Mouse (Mus musculus): ENCODE results near the gene Cryaa. TPM values are rescaled to one million over a fixed set of nuclear protein-coding genes. Genes with fewer than 3 reads are reported as not detected.
"Not testable (repeated sequence)": the region's sequence is repeated elsewhere in the genome, so short reads cannot be mapped to it uniquely, and the experiment has no call there.

Gene Cryaa
- polyA plus RNA-seq, 1 experiment from 2014 or later: 0.14 TPM

- Histone ChIP-seq H3K9ac (ENCODE audit: low read length) (no peak overlapping the region), H3K4me3 (ENCODE audit: low read depth, low read length) (no peak overlapping the region), H3K4me2 (ENCODE audit: low read length) (peak overlapping the region; percentile 40), H3K36me3 (ENCODE audit: control insufficient read depth, insufficient read depth, low read length) (no peaks in the 10 kb centered on the region), H3K27me3 (replicated peaks; ENCODE audit: control insufficient read depth, insufficient read depth, low read length) (no peaks in the 10 kb centered on the region), H3K27ac (ENCODE audit: low read depth, low read length) (no peak overlapping the region), H3K9me3 (replicated peaks; ENCODE audit: control insufficient read depth, low read length) (no peaks in the 10 kb centered on the region), H3K4me1 (ENCODE audit: control insufficient read depth, insufficient read depth, low read length) (peaks cover 13% of the 10 kb centered on the region; the same call in 1 of the 2 replicates)
- ATAC-seq: peak; percentile 84
- 3% methylated on average over 20 of the region's 20 CpGs for WGBS
- peak; percentile 83 for DNase-seq (ENCODE audit: low spot score)
Measured at GRCm38 (mm10) chr17:31693330-31694022, 15.9 kb downstream of the Cryaa start.

- 72% methylated on average over 7 of the region's 7 CpGs for WGBS
- Histone ChIP-seq H3K27me3 (replicated peaks; ENCODE audit: control insufficient read depth, insufficient read depth, low read length) (no peaks in the 10 kb centered on the region), H3K4me2 (ENCODE audit: low read length) (no peak overlapping the region), H3K9ac (ENCODE audit: low read length) (no peak overlapping the region), H3K9me3 (replicated peaks; ENCODE audit: control insufficient read depth, low read length) (no peaks in the 10 kb centered on the region), H3K4me1 (ENCODE audit: control insufficient read depth, insufficient read depth, low read length) (peaks cover 15% of the 10 kb centered on the region; the same call in 1 of the 2 replicates), H3K36me3 (ENCODE audit: control insufficient read depth, insufficient read depth, low read length) (no peaks in the 10 kb centered on the region), H3K4me3 (ENCODE audit: low read depth, low read length) (no peak overlapping the region), H3K27ac (ENCODE audit: low read depth, low read length) (no peak overlapping the region)
- ATAC-seq: no peak; the same call in 1 of the 2 replicates
- no peak for DNase-seq (ENCODE audit: low spot score)
Measured at GRCm38 (mm10) chr17:31694023-31694376, 16.4 kb downstream of the Cryaa start.

- H3K4me2 ChIP-seq (ENCODE audit: low read length): no peak overlapping the region
- H3K9me3 ChIP-seq (replicated peaks; ENCODE audit: control insufficient read depth, low read length): no peaks in the 10 kb centered on the region
- no peaks in the 10 kb centered on the region for H3K36me3 ChIP-seq (ENCODE audit: control insufficient read depth, insufficient read depth, low read length)
- DNase-seq (ENCODE audit: low spot score) (no peak), ATAC-seq (no peak)
- H3K9ac ChIP-seq (ENCODE audit: low read length): no peak overlapping the region
- no peak overlapping the region for H3K4me3 ChIP-seq (ENCODE audit: low read depth, low read length)
- peaks cover 15% of the 10 kb centered on the region; the same call in 1 of the 2 replicates for H3K4me1 ChIP-seq (ENCODE audit: control insufficient read depth, insufficient read depth, low read length)
- H3K27me3 ChIP-seq (replicated peaks; ENCODE audit: control insufficient read depth, insufficient read depth, low read length): no peaks in the 10 kb centered on the region
- H3K27ac ChIP-seq (ENCODE audit: low read depth, low read length): no peak overlapping the region
- WGBS: 72% methylated on average over 1 of the region's 1 CpGs
Measured at GRCm38 (mm10) chr17:31694949-31695348, 17.3 kb downstream of the Cryaa start.

- H3K9me3 ChIP-seq (replicated peaks; ENCODE audit: control insufficient read depth, low read length); ATAC-seq; H3K4me3 ChIP-seq (ENCODE audit: low read depth, low read length); H3K4me2 ChIP-seq (ENCODE audit: low read length); H3K27me3 ChIP-seq (replicated peaks; ENCODE audit: control insufficient read depth, insufficient read depth, low read length); H3K36me3 ChIP-seq (ENCODE audit: control insufficient read depth, insufficient read depth, low read length); H3K9ac ChIP-seq (ENCODE audit: low read length); H3K27ac ChIP-seq (ENCODE audit: low read depth, low read length); DNase-seq (ENCODE audit: low spot score): not testable (repeated sequence)
- peaks cover 15% of the 10 kb centered on the region; the same call in 1 of the 2 replicates for H3K4me1 ChIP-seq (ENCODE audit: control insufficient read depth, insufficient read depth, low read length)
- 87% methylated on average over 7 of the region's 7 CpGs for WGBS
Measured at GRCm38 (mm10) chr17:31695356-31695755, 17.7 kb downstream of the Cryaa start.

- 40% methylated on average over 11 of the region's 11 CpGs for WGBS
Measured at GRCm38 (mm10) chr17:31698347-31698746, 20.7 kb downstream of the Cryaa start.

GRCm38 (mm10) chr17:31703276-31703980 is 25.8 kb downstream of the Cryaa start:
- DNase-seq (ENCODE audit: low spot score) (no peak), ATAC-seq (no peak)
- H3K9me3 ChIP-seq (replicated peaks; ENCODE audit: control insufficient read depth, low read length): no peaks in the 10 kb centered on the region
- H3K27ac ChIP-seq (ENCODE audit: low read depth, low read length): no peak overlapping the region
- H3K4me3 ChIP-seq (ENCODE audit: low read depth, low read length): no peak overlapping the region
- H3K27me3 ChIP-seq (replicated peaks; ENCODE audit: control insufficient read depth, insufficient read depth, low read length): no peaks in the 10 kb centered on the region
- peaks cover 2% of the 10 kb centered on the region; the same call in 1 of the 2 replicates for H3K4me1 ChIP-seq (ENCODE audit: control insufficient read depth, insufficient read depth, low read length)
- H3K4me2 ChIP-seq (ENCODE audit: low read length): no peak overlapping the region
- H3K36me3 ChIP-seq (ENCODE audit: control insufficient read depth, insufficient read depth, low read length): no peaks in the 10 kb centered on the region
- 76% methylated on average over 6 of the region's 6 CpGs for WGBS
- H3K9ac ChIP-seq (ENCODE audit: low read length): no peak overlapping the region

More at GRCm38 (mm10) chr17:31698347-31698746, 20.7 kb downstream of the Cryaa start:
- DNase-seq (ENCODE audit: low spot score) (peak; percentile 56), ATAC-seq (0 out of 2 replicates have a peak, but pooled peaks have one; percentile 37)
- Histone ChIP-seq H3K27me3 (replicated peaks; ENCODE audit: control insufficient read depth, insufficient read depth, low read length) (no peaks in the 10 kb centered on the region), H3K4me3 (ENCODE audit: low read depth, low read length) (no peak overlapping the region), H3K4me1 (ENCODE audit: control insufficient read depth, insufficient read depth, low read length) (peaks cover 14% of the 10 kb centered on the region; the same call in 1 of the 2 replicates), H3K4me2 (ENCODE audit: low read length) (no peak overlapping the region), H3K9ac (ENCODE audit: low read length) (no peak overlapping the region), H3K36me3 (ENCODE audit: control insufficient read depth, insufficient read depth, low read length) (no peaks in the 10 kb centered on the region), H3K27ac (ENCODE audit: low read depth, low read length) (peak overlapping the region; percentile 65; the same call in 1 of the 2 replicates), H3K9me3 (replicated peaks; ENCODE audit: control insufficient read depth, low read length) (no peaks in the 10 kb centered on the region)

- Histone ChIP-seq H3K27me3 (replicated peaks; ENCODE audit: control insufficient read depth, insufficient read depth, low read length) (no peaks in the 10 kb centered on the region), H3K4me3 (ENCODE audit: low read depth, low read length) (no peak overlapping the region), H3K36me3 (ENCODE audit: control insufficient read depth, insufficient read depth, low read length) (no peaks in the 10 kb centered on the region), H3K9ac (ENCODE audit: low read length) (no peak overlapping the region), H3K4me2 (ENCODE audit: low read length) (no peak overlapping the region), H3K9me3 (replicated peaks; ENCODE audit: control insufficient read depth, low read length) (no peaks in the 10 kb centered on the region), H3K27ac (ENCODE audit: low read depth, low read length) (no peak overlapping the region), H3K4me1 (ENCODE audit: control insufficient read depth, insufficient read depth, low read length) (no peaks in the 10 kb centered on the region)
- DNase-seq (ENCODE audit: low spot score): peak; percentile 70
- WGBS: 64% methylated on average over 20 of the region's 20 CpGs
- ATAC-seq: no peak; the same call in 1 of the 2 replicates
Measured at GRCm38 (mm10) chr17:31705271-31706020, 27.8 kb downstream of the Cryaa start.

- Histone ChIP-seq H3K4me2 (ENCODE audit: low read length) (no peak overlapping the region), H3K4me3 (ENCODE audit: low read depth, low read length) (no peak overlapping the region), H3K27me3 (replicated peaks; ENCODE audit: control insufficient read depth, insufficient read depth, low read length) (no peaks in the 10 kb centered on the region), H3K9ac (ENCODE audit: low read length) (no peak overlapping the region), H3K27ac (ENCODE audit: low read depth, low read length) (no peak overlapping the region), H3K9me3 (replicated peaks; ENCODE audit: control insufficient read depth, low read length) (no peaks in the 10 kb centered on the region), H3K36me3 (ENCODE audit: control insufficient read depth, insufficient read depth, low read length) (no peaks in the 10 kb centered on the region), H3K4me1 (ENCODE audit: control insufficient read depth, insufficient read depth, low read length) (no peaks in the 10 kb centered on the region)
- 44% methylated on average over 7 of the region's 7 CpGs for whole genome bisulfite sequencing
- DNase-seq (ENCODE audit: low spot score) (peak; percentile 66), ATAC-seq (peak; percentile 68)
Measured at GRCm38 (mm10) chr17:31709121-31709741, 31.6 kb downstream of the Cryaa start.

Data from forebrain, embryonic 14.5 days (tissue).